Mouse (Mus musculus): ENCODE data around the gene Cep112.

Cep112 gene

DNA sequence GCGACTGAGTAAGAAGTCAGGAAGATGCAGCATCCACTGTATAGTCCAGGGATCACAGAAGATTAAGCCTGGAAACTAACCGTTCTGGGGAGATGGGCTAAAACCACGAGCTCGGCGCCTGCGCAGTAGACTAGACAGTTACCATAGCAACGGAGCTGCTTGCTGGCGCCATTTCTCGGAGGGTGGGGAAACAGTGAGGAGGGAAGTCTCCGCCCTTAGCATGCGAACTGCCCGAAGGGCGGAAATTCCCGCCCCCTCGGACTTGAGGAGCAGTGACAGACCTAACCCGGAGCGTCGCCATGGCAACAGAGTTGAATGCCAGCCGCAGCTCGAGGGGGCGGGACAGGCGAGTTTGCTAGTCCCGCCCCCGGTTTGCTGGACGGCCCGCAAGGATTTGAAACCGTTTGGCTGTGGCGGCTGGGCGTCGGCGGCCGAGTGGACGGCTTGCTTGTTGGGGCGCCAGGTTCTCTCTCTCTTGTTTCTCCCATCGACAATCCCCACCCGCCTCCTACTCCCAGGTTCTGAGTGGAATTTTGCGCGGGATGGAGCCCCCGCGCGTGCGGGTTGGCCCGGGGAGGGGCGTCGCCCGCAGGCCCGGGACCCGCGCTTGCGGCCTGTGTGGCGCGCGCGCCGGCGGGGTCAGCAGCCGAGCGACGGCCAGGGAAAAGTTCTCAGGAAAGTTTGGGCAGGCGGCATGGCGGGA is at the start of gene Cep112:
TSS of gene Cep112 (plus strand) at position 304 of the 703 bp plus-strand sequence.
- DNase-seq = peak; percentile 95

DNA sequence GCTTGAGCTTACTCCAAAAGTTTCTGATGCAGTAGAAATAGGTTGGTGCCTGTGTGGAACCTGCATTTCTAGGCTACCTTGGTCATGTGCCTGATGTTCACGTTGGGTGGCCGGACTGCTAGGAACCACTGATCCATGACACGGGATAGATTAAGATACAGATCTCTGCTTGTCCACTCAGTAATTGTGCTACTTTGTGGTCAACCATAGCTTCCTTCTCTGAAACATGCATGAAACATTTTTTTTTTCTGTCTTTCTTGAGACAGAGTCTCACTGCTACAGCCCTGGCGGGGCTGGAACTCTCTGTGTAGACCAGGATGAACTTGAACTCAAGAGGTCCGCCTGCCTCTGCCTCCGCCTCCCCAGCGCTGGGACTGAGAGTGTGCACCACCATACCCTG is 48.2 kb upstream of the Cep112 start:
- DNase-seq = no peak

DNA sequence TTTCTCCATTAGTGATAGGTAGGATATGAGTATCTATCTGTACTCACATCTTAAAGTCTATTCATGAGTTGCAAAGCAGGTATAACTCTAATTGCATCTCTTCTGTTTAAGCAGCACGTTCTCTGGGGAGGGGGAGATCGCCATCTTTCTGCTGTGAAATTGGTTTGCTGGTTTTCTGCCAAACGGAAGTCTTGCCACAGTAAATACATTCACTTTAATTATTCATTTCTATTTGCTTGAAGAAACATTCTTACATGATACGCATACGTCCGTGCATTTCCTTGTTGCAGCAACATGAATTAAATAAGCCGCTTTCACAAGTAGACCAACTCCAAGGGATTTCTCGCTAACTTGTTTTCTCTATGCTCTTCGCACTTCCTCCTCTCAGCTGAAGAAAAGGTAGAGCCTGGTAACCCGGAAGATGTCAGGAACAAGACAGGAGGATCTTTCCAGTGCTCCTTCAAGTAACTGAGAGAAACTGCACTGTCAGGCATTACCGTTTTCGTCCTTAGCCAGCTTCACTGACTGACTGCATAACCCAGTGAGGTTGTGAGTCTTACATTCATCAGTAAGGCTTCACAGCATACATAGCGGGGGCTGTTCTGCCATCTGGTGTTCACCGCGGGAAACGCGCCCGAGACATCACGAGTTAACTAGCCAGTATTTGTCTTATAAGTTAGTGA is 47.2 kb upstream of the Cep112 start:
- peak; percentile 47 for DNase-seq

DNA sequence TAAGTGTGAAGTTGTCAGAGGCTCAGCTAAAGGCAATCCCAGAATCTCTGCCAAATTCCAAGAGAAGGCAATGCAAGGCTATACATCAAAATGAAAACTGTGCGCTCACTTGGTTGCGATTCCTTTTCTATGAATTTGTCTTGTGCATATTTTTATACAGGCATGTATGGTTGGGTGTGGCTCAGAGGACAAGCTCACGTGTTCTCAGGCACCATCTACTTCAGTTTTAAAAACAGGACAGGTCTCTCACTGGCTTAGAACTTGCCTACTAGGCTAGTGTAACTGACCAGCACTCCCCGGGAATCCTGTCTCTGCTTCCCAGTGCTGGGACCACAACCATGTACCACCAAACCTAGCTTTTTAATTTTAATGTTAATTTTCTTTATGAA is 46.6 kb upstream of the Cep112 start:
- DNase-seq = no peak

DNA sequence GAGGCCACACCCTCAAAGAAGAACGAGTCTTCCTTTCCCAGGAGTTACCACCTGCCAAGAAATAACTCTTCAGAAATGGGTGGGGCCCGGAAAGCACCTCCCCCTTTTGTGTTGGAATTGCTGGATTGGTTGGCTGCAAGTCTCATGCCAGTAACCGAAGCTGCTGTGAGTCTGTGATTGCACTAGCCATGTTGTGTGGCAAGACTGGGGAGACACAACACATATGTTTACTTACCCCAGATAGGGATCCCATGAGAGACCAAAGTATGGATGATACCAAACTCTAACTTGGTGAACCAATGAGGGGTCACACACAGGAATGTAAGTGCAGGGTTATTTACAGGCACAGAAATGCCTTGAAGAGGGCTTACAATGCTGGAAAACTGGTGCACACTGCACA is 42.3 kb upstream of the Cep112 start:
- no peak for DNase-seq

DNA sequence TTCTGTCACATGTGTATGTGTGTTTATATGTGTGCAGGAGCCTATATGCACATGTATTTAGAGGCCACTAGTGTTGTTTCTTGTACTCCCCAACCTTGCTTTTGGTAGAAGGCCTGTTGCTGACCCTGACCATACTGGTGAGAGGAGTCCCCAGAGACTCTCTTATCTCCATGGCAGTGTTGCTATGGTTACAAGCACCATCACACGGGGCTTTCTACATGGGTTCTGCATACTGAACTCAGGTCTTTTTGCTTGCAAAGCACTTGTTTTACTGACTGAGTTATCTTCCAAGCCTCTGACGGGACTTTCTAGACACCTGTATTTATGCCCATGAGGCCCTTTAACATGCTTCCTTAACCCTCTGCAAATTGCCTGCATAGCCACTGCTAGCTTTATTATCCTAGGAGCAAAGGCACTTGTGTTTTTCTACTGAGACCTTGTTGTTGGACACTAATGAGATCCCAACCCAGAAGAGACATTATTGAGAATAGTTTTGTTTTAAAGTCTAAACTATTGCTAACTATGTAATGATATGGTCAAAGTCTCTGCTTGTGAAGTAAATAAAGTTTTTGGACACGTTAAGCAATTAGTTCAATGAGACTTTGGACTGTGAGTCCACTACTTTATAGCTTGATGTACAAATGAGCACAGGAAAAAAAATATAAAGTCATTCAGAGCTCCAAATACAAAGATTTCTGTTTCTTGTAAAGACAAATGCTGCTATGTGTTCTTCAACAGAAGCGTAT is 39.9 kb upstream of the Cep112 start:
- no peak for DNase-seq

- DNase-seq = no peak
Measured at GRCm38 (mm10) chr11:108385666-108386024, 39.3 kb upstream of the Cep112 start.

DNA sequence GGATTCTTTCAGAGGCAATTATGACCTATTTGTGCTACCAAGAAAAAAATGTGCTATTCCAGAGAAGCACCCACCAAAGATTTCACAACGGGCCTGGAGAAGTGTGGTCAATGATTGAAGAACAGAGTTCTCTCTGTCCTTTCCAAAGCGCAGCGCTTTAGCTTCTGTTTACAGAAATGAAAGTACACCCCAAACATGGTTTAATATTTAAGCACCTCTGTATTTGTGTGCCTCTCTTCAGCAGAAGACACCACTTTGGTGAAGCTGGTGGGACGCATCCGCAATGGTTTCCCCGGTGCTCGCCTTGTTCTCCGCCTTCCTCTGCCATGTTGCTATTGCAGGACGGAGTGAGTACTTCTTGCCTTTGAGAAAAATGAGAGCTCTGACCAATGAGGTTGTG is 29.9 kb upstream of the Cep112 start:
- no peak for DNase-seq

GRCm38 (mm10) chr11:108396076-108396829 is 28.7 kb upstream of the Cep112 start:
- no peak for DNase-seq

- no peak for DNase-seq
Measured at GRCm38 (mm10) chr11:108409876-108410644, 14.9 kb upstream of the Cep112 start.

DNA sequence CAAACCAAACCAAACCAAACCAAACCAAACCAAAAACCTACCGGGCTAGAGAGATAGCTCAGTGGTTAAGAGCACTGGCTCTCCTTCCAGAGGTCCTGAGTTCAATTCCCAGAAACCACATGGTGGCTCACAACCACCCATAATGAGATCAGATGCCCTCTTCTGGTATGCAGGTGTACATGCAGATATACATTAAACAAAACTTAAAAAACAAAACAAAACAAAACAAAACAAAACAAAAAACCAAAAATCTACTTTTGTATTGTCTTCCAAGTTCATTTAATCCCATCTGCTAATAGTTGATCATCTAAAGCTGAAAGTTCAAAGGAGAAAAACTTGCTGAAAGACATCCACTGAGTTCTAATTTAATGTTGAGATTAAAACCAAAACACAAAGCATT is 8.6 kb upstream of the Cep112 start:
- DNase-seq = no peak

GRCm38 (mm10) chr11:108418540-108418939 is 6.5 kb upstream of the Cep112 start:
- DNase-seq = no peak

DNA sequence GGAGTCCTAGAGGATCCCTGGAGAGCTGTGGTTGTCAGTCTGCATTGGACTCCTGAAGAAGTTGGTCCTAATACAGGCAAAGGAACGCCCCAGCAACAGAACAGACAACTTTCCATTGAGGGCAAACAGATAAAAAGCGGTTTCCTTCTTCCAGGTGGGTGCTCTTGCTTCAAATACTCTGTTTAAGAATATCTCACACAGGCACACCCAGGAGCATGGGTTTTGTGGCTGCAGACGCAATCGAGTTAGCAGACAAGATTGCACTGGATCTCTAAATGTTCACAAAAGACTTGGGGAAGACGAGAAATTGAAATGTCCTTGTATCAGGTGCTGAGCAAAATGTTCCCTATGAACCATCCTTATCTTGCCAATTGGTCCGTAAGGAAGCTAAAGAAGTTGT is 5.8 kb upstream of the Cep112 start:
- no peak for DNase-seq

DNA sequence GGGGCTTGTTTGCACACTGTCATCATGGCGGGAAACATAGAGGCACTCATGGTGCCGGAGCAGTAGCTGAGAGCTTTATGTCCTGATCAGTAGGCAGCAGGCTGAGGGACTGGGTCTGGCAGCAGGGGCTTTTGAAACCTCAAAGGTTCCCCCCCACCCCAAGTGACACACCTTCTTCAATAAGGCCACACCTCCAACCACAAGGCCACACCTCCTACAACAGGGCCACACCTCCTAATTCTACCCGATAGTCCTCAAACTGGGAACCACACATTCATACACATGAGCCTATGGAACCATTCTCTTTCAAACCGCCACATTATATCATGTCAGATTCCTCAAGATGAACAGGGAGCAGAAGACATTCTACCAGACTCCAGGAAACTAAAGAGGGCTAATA is 4.2 kb upstream of the Cep112 start:
- DNase-seq = no peak

- DNase-seq = no peak
Measured at GRCm38 (mm10) chr11:108423221-108423620, 1.8 kb upstream of the Cep112 start.

DNA sequence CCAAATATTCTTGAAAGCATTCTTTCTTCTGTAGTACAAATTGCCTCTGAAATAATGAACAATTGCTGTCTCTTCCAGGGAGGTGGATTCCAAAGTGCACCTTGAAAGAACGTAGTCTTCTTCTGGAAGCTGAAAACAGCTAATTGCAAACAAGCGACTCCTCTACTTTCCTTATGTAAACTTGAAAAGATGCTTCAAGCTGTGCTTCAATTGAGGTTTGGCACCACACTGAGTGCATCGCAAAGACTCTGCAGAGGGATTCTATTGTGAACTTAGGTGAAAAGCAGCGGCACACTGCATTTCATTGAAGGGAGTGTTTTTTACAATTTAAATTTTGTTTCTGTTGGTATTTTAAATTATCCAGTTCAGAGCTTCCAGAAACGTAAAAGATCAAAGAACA is 881 bp upstream of the Cep112 start:
- no peak for DNase-seq

DNA sequence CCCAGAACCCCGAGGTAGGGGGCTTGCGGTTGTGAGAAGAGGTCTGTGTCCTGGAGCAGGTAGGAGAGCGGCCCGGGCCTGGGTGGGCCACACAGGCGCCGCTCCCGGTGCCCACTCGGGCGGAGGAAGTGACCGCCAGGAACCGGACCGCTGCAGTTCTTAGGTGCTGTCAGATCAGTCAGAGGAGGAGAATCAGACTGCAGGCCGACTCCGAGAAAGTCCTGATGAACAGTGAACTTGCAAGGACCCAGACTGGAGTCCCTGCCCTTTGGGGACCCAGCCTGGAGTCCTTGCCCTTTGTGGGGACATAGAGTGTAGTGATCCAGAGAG is 565 bp downstream of the Cep112 start:
- no peak for DNase-seq

- DNase-seq = no peak
Measured at GRCm38 (mm10) chr11:108426086-108426485, 1.1 kb downstream of the Cep112 start.

- no peak for DNase-seq
Measured at GRCm38 (mm10) chr11:108427191-108427590, 2.2 kb downstream of the Cep112 start.

GRCm38 (mm10) chr11:108429076-108429475 is 4.1 kb downstream of the Cep112 start:
- no peak for DNase-seq

DNA sequence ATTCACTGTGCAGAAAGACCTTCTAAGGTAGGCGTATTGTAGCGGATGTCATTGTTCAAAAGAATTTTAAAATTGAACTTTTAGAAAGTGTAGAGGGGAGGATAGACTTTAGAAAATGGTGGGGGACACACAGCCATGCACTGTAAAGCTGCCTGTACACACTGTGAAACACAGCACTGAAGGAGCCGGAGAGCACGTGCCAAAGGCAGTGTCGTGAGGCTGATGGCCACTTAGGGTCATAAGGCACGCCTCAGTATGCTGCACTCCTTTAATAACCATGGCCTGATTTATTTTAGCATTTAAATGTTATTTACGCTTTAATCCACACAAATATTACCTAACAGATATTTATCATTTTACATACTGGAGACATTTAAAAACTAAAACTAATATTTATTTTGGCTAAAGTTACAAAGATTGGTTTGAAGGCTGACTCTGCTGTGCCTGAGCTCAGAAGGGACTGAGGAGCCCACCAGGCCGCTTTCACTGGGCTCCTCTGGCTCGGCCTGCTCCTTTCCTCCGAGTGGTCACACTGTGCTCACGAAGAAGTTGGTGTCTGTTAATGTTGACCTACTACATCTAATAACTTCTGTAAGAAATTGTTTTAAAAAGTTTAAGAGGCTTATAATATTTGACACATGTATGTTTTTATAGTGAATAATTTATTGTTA is 19.0 kb downstream of the Cep112 start:
- no peak for DNase-seq

DNA sequence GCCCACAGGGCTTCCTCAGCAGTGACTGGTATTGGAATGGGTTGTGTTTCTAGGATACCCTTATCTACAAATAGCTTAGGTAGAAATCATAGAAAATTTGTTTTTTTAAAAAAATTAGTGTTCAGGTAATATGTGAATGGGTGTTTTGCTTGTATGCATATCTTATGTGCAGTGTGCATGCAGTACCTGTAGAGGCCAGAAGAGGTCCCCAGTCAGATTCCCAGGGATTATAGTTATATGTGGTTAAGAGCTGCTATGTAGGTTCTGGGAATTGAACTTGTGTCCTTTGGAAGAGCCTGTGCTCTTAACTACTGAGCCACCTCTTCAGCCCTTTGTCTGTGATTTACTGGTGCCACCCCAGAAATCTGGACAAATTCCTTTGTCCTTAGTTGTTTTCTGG is 22.2 kb downstream of the Cep112 start:
- no peak for DNase-seq

Measured in cerebellum, adult 11-12 months (tissue).